Mouse (Mus musculus): Measurements from ENCODE around the gene Il1rn. TPM values are rescaled to one million over a fixed set of nuclear protein-coding genes. Genes with fewer than 3 reads are reported as not detected.

The Il1rn gene
- polyA plus RNA-seq, 1 experiment from 2014 or later, result 1.1 TPM

- Histone ChIP-seq H3K4me1 (ENCODE audit: insufficient read depth, low read length) (0 out of 2 replicates have a peak, but pooled peaks cover 3% of the 10 kb centered on the region), H3K4me2 (replicated peaks; ENCODE audit: low read depth, low read length) (no peak overlapping the region), H3K36me3 (ENCODE audit: insufficient read depth, low read length) (no peaks in the 10 kb centered on the region), H3K9ac (replicated peaks; ENCODE audit: low read length) (no peak overlapping the region), H3K4me3 (ENCODE audit: low read length) (no peak overlapping the region), H3K9me3 (ENCODE audit: low read length) (no peaks in the 10 kb centered on the region), H3K27me3 (ENCODE audit: insufficient read depth, low read length) (no peaks in the 10 kb centered on the region), H3K27ac (ENCODE audit: low read length) (no peak overlapping the region)
- no peak for ATAC-seq (ENCODE audit: low FRiP score, low TSS enrichment)
- 62% methylated on average over 4 of the region's 4 CpGs for WGBS
Observed at GRCm38 (mm10) chr2:24344619-24345018, 8.0 kb downstream of the Il1rn start.

- 72% methylated on average over 8 of the region's 8 CpGs for WGBS
- Histone ChIP-seq H3K4me3 (ENCODE audit: low read length) (no peak overlapping the region), H3K4me1 (ENCODE audit: insufficient read depth, low read length) (0 out of 2 replicates have a peak, but pooled peaks cover 3% of the 10 kb centered on the region), H3K9me3 (ENCODE audit: low read length) (no peaks in the 10 kb centered on the region), H3K27ac (ENCODE audit: low read length) (no peak overlapping the region), H3K9ac (replicated peaks; ENCODE audit: low read length) (no peak overlapping the region), H3K36me3 (ENCODE audit: insufficient read depth, low read length) (no peaks in the 10 kb centered on the region), H3K27me3 (ENCODE audit: insufficient read depth, low read length) (no peaks in the 10 kb centered on the region), H3K4me2 (replicated peaks; ENCODE audit: low read depth, low read length) (no peak overlapping the region)
- ATAC-seq (ENCODE audit: low FRiP score, low TSS enrichment), result no peak
Observed at GRCm38 (mm10) chr2:24345056-24345455, 8.4 kb downstream of the Il1rn start.

DNA sequence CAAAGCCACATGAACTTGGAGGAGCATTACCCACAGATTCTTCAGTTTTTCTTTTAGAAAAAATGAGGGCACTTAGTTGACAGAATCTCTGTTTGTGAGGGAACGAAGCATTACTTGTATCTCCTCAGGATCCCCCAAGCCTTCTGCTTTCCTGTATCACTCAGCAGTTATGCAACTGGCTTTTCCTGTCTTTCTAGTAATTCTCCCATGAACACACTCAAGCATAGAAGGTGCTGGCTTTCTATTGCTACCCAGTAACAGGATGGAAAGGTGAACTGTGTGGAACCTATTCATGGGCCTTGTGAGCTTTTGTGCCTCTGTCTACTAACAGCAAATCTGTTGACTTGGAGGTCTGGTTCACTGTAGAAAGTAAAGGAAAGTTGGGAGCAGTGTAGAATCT is 11.3 kb downstream of the Il1rn start:
- H3K9ac ChIP-seq (replicated peaks; ENCODE audit: low read length), result no peak overlapping the region
- no peak overlapping the region for H3K4me3 ChIP-seq (ENCODE audit: low read length)
- no peaks in the 10 kb centered on the region for H3K27me3 ChIP-seq (ENCODE audit: insufficient read depth, low read length)
- 0 out of 2 replicates have a peak, but pooled peaks cover 1% of the 10 kb centered on the region for H3K4me1 ChIP-seq (ENCODE audit: insufficient read depth, low read length)
- ATAC-seq (ENCODE audit: low FRiP score, low TSS enrichment), result no peak
- H3K36me3 ChIP-seq (ENCODE audit: insufficient read depth, low read length), result no peaks in the 10 kb centered on the region
- 94% methylated on average over 1 of the region's 1 CpGs for WGBS
- no peak overlapping the region for H3K4me2 ChIP-seq (replicated peaks; ENCODE audit: low read depth, low read length)
- H3K27ac ChIP-seq (ENCODE audit: low read length), result no peak overlapping the region
- no peaks in the 10 kb centered on the region for H3K9me3 ChIP-seq (ENCODE audit: low read length)

DNA sequence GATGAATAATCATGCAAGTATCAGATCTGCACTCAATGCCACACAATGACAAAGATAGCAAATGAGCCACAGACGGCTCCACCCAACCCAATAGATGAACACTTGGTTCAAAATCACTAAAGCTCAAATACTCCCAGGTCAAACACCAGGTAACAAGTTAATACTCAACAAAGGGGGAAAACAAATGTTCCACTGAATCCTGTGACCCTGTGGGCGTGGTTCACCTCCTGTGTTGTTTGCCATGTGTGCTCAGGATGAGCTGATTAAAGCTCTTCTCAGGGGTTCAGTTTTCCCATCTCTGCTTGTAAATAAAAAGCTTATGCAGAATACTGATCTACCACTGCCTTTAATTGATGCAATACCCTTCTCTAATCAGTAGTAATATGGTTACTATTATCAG is 14.5 kb downstream of the Il1rn start:
- no peak overlapping the region for H3K4me3 ChIP-seq (ENCODE audit: low read length)
- no peaks in the 10 kb centered on the region for H3K9me3 ChIP-seq (ENCODE audit: low read length)
- H3K9ac ChIP-seq (replicated peaks; ENCODE audit: low read length), result no peak overlapping the region
- ATAC-seq (ENCODE audit: low FRiP score, low TSS enrichment), result no peak
- no peak overlapping the region for H3K4me2 ChIP-seq (replicated peaks; ENCODE audit: low read depth, low read length)
- no peaks in the 10 kb centered on the region for H3K36me3 ChIP-seq (ENCODE audit: insufficient read depth, low read length)
- H3K27me3 ChIP-seq (ENCODE audit: insufficient read depth, low read length), result no peaks in the 10 kb centered on the region
- H3K4me1 ChIP-seq (ENCODE audit: insufficient read depth, low read length), result no peaks in the 10 kb centered on the region
- 83% methylated on average over 2 of the region's 2 CpGs for WGBS
- H3K27ac ChIP-seq (ENCODE audit: low read length), result no peak overlapping the region

GRCm38 (mm10) chr2:24353042-24353441 is 16.4 kb downstream of the Il1rn start:
- Histone ChIP-seq H3K27me3 (ENCODE audit: insufficient read depth, low read length) (no peaks in the 10 kb centered on the region), H3K4me2 (replicated peaks; ENCODE audit: low read depth, low read length) (no peak overlapping the region), H3K36me3 (ENCODE audit: insufficient read depth, low read length) (no peaks in the 10 kb centered on the region), H3K9ac (replicated peaks; ENCODE audit: low read length) (no peak overlapping the region), H3K4me3 (ENCODE audit: low read length) (no peak overlapping the region), H3K4me1 (ENCODE audit: insufficient read depth, low read length) (no peaks in the 10 kb centered on the region), H3K27ac (ENCODE audit: low read length) (no peak overlapping the region), H3K9me3 (ENCODE audit: low read length) (no peaks in the 10 kb centered on the region)
- ATAC-seq (ENCODE audit: low FRiP score, low TSS enrichment), result no peak
- WGBS, result 87% methylated on average over 2 of the region's 2 CpGs

DNA sequence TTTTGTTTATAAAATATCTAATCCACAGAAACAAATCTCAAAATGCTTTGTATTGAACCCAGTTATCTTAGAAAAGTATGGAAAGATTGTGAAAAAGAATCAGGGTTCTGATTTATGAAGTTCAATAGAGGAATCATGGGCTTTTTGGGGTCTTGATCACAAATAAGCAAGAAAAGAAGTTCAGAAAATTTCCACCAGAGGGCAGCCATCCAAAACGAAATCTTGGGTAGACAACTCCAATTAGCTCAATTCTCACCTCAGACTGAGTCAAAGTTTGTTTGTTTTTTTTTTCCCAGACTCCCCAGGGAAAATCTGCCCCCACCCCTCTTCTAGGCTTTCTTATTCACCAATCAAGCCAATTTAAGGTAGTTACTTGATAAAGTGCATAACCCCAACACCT is 21.0 kb downstream of the Il1rn start:
- no peaks in the 10 kb centered on the region for H3K9me3 ChIP-seq (ENCODE audit: low read length)
- H3K27ac ChIP-seq (ENCODE audit: low read length), result no peak overlapping the region
- no peaks in the 10 kb centered on the region for H3K4me1 ChIP-seq (ENCODE audit: insufficient read depth, low read length)
- no peaks in the 10 kb centered on the region for H3K27me3 ChIP-seq (ENCODE audit: insufficient read depth, low read length)
- ATAC-seq (ENCODE audit: low FRiP score, low TSS enrichment), result no peak
- H3K9ac ChIP-seq (replicated peaks; ENCODE audit: low read length), result no peak overlapping the region
- no peak overlapping the region for H3K4me2 ChIP-seq (replicated peaks; ENCODE audit: low read depth, low read length)
- H3K36me3 ChIP-seq (ENCODE audit: insufficient read depth, low read length), result no peaks in the 10 kb centered on the region
- 6% methylated on average over 1 of the region's 1 CpGs for WGBS
- H3K4me3 ChIP-seq (ENCODE audit: low read length), result no peak overlapping the region

- H3K27me3 ChIP-seq (ENCODE audit: insufficient read depth, low read length), result no peaks in the 10 kb centered on the region
- H3K27ac ChIP-seq (ENCODE audit: low read length), result no peak overlapping the region
- 93% methylated on average over 1 of the region's 1 CpGs for WGBS
- no peaks in the 10 kb centered on the region for H3K9me3 ChIP-seq (ENCODE audit: low read length)
- H3K4me3 ChIP-seq (ENCODE audit: low read length), result no peak overlapping the region
- H3K4me2 ChIP-seq (replicated peaks; ENCODE audit: low read depth, low read length), result no peak overlapping the region
- H3K4me1 ChIP-seq (ENCODE audit: insufficient read depth, low read length), result no peaks in the 10 kb centered on the region
- H3K36me3 ChIP-seq (ENCODE audit: insufficient read depth, low read length), result no peaks in the 10 kb centered on the region
- no peak overlapping the region for H3K9ac ChIP-seq (replicated peaks; ENCODE audit: low read length)
- no peak for ATAC-seq (ENCODE audit: low FRiP score, low TSS enrichment)
Observed at GRCm38 (mm10) chr2:24359347-24359746, 22.7 kb downstream of the Il1rn start.

DNA sequence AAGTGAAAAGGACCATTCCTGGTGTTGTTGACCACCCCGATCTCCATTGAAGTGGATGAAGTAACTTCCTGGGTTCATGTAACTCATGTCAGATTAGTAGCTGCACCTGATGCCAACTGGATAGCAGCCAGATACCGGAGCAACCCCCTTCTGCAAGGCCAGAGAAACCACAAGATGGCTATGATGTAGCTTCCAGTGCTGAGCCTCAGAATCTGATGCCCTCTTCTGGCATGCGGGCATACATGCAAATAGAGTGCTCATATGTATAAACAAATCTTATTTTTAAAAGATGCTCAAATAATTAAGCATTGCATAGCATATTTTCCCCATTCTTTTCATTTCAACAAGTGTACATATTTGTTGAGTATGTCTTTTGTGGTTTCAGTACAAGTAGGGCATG is 27.2 kb downstream of the Il1rn start:
- WGBS, result 72% methylated on average over 3 of the region's 3 CpGs
- H3K4me1 ChIP-seq (ENCODE audit: insufficient read depth, low read length), result peaks cover 11% of the 10 kb centered on the region; the same call in 1 of the 2 replicates
- no peak for ATAC-seq (ENCODE audit: low FRiP score, low TSS enrichment)
- H3K27me3 ChIP-seq (ENCODE audit: insufficient read depth, low read length), result no peaks in the 10 kb centered on the region
- H3K4me2 ChIP-seq (replicated peaks; ENCODE audit: low read depth, low read length), result no peak overlapping the region
- H3K27ac ChIP-seq (ENCODE audit: low read length), result no peak overlapping the region
- no peak overlapping the region for H3K4me3 ChIP-seq (ENCODE audit: low read length)
- no peak overlapping the region for H3K9ac ChIP-seq (replicated peaks; ENCODE audit: low read length)
- no peaks in the 10 kb centered on the region for H3K9me3 ChIP-seq (ENCODE audit: low read length)
- no peaks in the 10 kb centered on the region for H3K36me3 ChIP-seq (ENCODE audit: insufficient read depth, low read length)

- no peak for ATAC-seq (ENCODE audit: low FRiP score, low TSS enrichment)
- Histone ChIP-seq H3K27ac (ENCODE audit: low read length) (no peak overlapping the region; the same call in 1 of the 2 replicates), H3K4me1 (ENCODE audit: insufficient read depth, low read length) (peaks cover 11% of the 10 kb centered on the region; the same call in 1 of the 2 replicates), H3K27me3 (ENCODE audit: insufficient read depth, low read length) (no peaks in the 10 kb centered on the region), H3K4me3 (ENCODE audit: low read length) (no peak overlapping the region), H3K9ac (replicated peaks; ENCODE audit: low read length) (no peak overlapping the region), H3K36me3 (ENCODE audit: insufficient read depth, low read length) (no peaks in the 10 kb centered on the region), H3K4me2 (replicated peaks; ENCODE audit: low read depth, low read length) (no peak overlapping the region), H3K9me3 (ENCODE audit: low read length) (no peaks in the 10 kb centered on the region)
- 66% methylated on average over 12 of the region's 12 CpGs for whole genome bisulfite sequencing
Observed at GRCm38 (mm10) chr2:24366214-24366975, 29.7 kb downstream of the Il1rn start.

Measured in kidney, embryonic 16.5 days (tissue).